Mouse (Mus musculus) kidney, adult 2 months (tissue): ENCODE measurements around the gene Spcs2.

Experiments used
- CTCF ChIP-seq: fragments of 200-500 bp; conservative IDR thresholded peaks from 2 replicates; pipeline ENCODE4 v1.5.1; 2011; ENCODE audit warnings: low read depth, mild to moderate bottlenecking, control low read depth, low read length, moderate library complexity, mixed read lengths; ENCODE audit not compliant: insufficient read depth, insufficient read length
- POLR2A ChIP-seq: fragments of 200-500 bp; IDR thresholded peaks from one replicate; pipeline ENCODE4 v1.6.1; 2011; ENCODE audit warnings: low read depth, low read length, control low read depth

DNA sequence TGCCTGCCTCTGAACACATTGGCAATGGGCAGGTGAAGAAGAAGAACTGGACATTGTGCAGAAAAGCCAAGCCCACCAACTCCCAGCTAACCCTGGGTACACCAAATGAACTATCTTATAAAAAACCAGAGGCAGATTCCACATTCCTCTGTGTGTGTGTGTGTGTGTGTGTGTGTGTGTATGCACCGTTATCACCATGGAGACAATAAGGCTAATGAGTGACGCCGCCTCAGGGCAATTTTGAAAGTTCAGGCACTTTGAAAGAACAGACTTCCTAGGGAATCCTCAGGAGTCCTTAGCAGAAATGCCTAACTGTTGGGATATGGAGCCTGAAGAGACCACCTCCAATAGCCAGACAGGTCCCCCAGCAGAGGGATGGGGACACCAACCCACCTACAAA lies 66.0 kb downstream of the Spcs2 start:
- TF ChIP-seq POLR2A (no peak), CTCF (no peak)
